Mouse (Mus musculus) B cell, adult 2 months (primary cell): ENCODE results near the gene Slc10a7.

Source experiments
- DNase-seq, 2 experiments: peaks; one replicate each; pipeline ENCODE4 v3.0.0; 2022

Slc10a7 gene

GRCm38 (mm10) chr8:78549971-78550751, 41.0 kb downstream of the Slc10a7 start:
- no peak for DNase-seq

GRCm38 (mm10) chr8:78550752-78551134, 41.6 kb downstream of the Slc10a7 start:
- no peak for DNase-seq

- DNase-seq, result no peak
Observed at GRCm38 (mm10) chr8:78555817-78556216, 46.7 kb downstream of the Slc10a7 start.

- DNase-seq, result no peak
Observed at GRCm38 (mm10) chr8:78556773-78557434, 47.8 kb downstream of the Slc10a7 start.

GRCm38 (mm10) chr8:78561620-78562019, 52.5 kb downstream of the Slc10a7 start:
- peak; percentile 48 to 49 for DNase-seq

GRCm38 (mm10) chr8:78563466-78564058, 54.4 kb downstream of the Slc10a7 start:
- DNase-seq, result no peak

- DNase-seq, result no peak
Observed at GRCm38 (mm10) chr8:78564200-78564599, 55.1 kb downstream of the Slc10a7 start.

GRCm38 (mm10) chr8:78568196-78568595, 59.0 kb downstream of the Slc10a7 start:
- no peak for DNase-seq

GRCm38 (mm10) chr8:78571528-78571927, 62.4 kb downstream of the Slc10a7 start:
- DNase-seq, result no peak

GRCm38 (mm10) chr8:78574207-78574606, 65.1 kb downstream of the Slc10a7 start:
- no peak for DNase-seq

GRCm38 (mm10) chr8:78577569-78577968, 68.4 kb downstream of the Slc10a7 start:
- no peak for DNase-seq

GRCm38 (mm10) chr8:78578036-78578435, 68.9 kb downstream of the Slc10a7 start:
- no peak for DNase-seq

- DNase-seq, result no peak
Observed at GRCm38 (mm10) chr8:78584011-78584776, 75.0 kb downstream of the Slc10a7 start.

- DNase-seq, result no peak
Observed at GRCm38 (mm10) chr8:78584863-78585262, 75.7 kb downstream of the Slc10a7 start.

- no peak for DNase-seq
Observed at GRCm38 (mm10) chr8:78595481-78595908, 86.3 kb downstream of the Slc10a7 start.

- DNase-seq, result no peak
Observed at GRCm38 (mm10) chr8:78598237-78598636, 89.1 kb downstream of the Slc10a7 start.

GRCm38 (mm10) chr8:78603084-78603483, 93.9 kb downstream of the Slc10a7 start:
- no peak for DNase-seq

- DNase-seq, result no peak
Observed at GRCm38 (mm10) chr8:78604426-78604825, 95.3 kb downstream of the Slc10a7 start.

GRCm38 (mm10) chr8:78609301-78609700, 100.2 kb downstream of the Slc10a7 start:
- no peak for DNase-seq

GRCm38 (mm10) chr8:78611019-78611418, 101.9 kb downstream of the Slc10a7 start:
- DNase-seq, result no peak

- DNase-seq, result peak; percentile 42 to 53
Observed at GRCm38 (mm10) chr8:78622362-78622761, 113.2 kb downstream of the Slc10a7 start.

- DNase-seq, result peak; percentile 70 to 73
Observed at GRCm38 (mm10) chr8:78623972-78624371, 114.8 kb downstream of the Slc10a7 start.
